Mouse (Mus musculus) spleen, adult 12 weeks (tissue): ENCODE results near the gene Mob4.

Experiments
- DNase-seq: peaks from one replicate; pipeline ENCODE4 v3.0.0; 2022; ENCODE audit warnings: low spot score

The Mob4 gene

DNA sequence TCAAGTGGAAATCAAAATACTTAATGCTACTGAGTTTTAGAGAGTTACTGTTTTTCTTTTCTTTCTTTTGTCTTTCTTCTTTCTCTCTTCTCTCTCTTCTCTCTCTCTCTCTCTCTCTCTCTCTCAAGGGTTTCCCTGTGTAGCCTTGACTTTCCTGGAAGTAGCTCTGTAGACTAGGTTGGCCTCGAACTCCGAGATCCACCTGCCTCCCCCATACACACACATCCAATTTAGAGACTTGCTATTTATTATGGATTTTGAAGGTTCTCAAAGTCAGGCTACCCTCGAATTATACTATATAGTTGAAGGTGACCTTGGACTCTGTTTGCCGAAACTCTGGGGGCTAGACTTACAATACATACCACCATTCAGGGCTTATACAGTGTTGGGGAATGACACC lies 1.3 kb downstream of the Mob4 start:
- DNase-seq = no peak

DNA sequence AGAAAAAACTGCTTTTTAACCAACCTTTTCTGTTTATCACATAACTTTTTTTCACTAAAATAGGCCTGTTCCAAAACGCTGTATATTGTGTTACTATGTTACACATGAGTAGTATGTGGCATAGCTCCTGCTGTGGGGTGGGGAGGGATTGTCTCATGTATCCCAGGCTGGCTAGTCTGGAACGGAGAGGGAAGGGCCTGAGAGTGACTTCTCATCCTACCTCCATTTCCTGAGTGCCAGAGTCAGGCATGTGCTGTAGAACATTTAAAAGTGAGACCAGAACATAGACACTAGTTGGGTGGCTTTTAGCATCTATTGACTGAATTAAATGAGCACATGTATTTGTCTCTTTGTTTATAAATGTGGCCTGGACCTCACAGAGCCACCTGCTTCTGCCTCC lies 2.1 kb downstream of the Mob4 start:
- no peak for DNase-seq

- DNase-seq = no peak
These were observed 3.3 kb downstream of the Mob4 start for GRCm38 (mm10) chr1:55134301-55134700.

GRCm38 (mm10) chr1:55135846-55136245 lies 4.8 kb downstream of the Mob4 start:
- DNase-seq = no peak

DNA sequence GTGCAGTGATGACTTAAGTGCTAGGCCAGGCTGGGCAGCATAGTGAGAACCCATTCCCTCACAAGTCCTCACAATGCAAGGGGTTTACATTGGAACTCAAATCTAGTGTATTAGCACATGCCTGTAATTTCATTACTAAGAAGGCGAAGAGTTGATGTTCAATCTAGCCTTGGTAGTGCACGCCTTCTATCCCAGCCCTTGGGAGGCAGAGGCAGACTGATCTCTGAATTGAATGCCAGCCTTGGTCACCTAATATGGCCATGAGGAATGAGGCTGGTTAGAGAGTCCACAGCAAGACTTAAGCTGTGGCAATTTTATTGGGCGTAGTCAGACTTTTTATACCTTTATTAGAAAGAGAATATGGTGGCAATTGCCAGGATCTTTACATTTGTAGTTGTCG lies 13.3 kb downstream of the Mob4 start:
- DNase-seq = no peak

- DNase-seq = no peak
These were observed 14.5 kb downstream of the Mob4 start for GRCm38 (mm10) chr1:55145556-55145955.

- DNase-seq = no peak
These were observed 26.3 kb downstream of the Mob4 start for GRCm38 (mm10) chr1:55157329-55157728.

GRCm38 (mm10) chr1:55158211-55158610 lies 27.2 kb downstream of the Mob4 start:
- no peak for DNase-seq

DNA sequence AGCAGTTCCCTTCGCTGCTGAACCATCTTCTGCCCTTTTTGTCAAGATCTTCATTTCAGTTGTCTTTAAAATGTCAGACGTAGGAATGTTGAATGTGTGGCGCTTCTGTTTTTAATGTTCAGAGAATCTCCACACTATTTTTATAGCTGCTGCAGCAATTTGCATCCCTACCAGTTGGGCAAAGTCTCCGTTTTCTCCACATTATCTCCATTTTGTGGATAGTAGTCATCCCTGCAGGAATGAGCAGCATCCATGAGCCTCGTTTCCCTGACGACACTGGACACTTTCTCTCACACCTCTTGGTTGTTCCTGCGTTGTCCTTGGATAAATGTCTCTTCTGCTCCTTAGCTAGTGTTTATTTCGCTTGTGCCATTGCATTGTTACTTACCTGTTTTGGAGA lies 27.8 kb downstream of the Mob4 start:
- DNase-seq = no peak

DNA sequence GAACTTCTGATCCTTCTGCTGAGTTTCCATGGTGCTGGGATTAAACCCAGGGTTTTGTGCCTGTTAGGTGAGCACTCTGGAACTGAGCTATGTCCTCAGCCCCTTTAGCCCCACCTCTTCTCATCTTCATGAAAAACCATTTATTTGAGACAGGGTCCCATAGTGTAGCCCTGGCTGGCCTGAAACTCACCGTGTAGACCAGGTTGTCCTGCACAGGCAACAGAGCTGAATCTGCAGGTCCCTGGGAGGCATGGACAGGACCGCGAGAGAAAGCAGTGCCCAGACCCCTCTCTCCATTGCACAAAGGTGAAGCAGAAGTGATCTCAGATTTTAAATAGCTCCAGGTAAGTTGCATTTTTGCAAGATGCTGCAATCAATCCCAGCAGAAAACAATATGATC lies 29.2 kb downstream of the Mob4 start:
- no peak for DNase-seq

DNA sequence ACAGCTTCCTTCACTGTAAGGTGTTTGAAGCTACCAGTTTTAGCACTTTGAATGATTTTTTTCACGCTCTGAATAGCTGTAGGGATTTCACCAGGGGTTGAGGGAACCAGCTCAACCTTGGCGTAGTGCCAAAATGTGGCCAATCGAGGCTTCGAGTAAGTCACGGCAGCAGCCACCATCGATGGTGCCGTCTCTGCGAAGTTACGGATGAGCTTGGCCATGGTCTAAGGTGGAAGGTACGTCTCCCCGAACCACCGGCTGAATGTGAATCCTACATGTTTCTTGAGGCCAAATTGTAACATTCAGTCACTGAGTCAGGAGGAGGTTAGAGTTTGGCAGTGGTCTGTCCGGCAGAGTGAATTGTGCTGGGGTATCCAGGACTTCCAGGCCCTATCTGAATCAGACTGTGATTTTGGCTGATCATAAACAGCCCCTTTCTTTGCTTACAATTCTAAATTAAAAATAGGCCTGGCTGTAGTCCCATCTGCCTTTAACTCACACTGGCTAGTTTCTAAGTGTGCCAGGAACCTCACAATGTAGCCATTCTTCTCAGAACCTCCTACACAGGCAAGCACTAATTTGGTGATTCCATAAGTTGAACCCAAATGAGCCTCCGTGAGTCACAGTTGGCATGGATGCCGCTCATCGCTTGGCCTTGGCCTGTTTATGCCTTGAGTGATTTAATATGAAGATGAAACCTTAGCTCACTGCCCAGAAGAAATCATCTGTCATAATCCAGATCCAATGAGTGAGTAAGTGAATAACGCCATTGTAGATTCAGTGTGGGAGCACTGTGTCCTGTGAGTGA lies 30.0 kb downstream of the Mob4 start:
- no peak for DNase-seq

DNA sequence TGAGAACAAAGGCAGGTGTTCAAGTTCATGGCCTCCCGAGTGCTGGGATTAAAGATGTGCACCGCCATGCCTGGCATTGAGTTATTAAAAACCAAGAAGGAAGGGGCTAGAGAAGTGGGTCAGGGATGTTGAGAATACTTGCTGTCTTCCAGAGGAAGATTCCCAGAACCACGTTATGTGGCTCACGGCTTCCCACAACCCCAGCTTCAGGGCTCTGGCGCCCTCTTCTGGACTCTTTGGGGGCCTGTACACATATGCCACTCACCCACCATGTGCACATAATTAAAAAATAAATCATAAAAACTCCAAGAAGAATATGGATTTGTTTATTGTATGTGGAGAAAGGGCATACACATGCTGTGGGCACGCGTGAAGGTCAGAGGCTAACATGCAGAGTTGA lies 30.9 kb downstream of the Mob4 start:
- peak; percentile 19 for DNase-seq

GRCm38 (mm10) chr1:55162781-55163180 lies 31.8 kb downstream of the Mob4 start:
- DNase-seq = no peak

GRCm38 (mm10) chr1:55164005-55164404 lies 33.0 kb downstream of the Mob4 start:
- DNase-seq = no peak

DNA sequence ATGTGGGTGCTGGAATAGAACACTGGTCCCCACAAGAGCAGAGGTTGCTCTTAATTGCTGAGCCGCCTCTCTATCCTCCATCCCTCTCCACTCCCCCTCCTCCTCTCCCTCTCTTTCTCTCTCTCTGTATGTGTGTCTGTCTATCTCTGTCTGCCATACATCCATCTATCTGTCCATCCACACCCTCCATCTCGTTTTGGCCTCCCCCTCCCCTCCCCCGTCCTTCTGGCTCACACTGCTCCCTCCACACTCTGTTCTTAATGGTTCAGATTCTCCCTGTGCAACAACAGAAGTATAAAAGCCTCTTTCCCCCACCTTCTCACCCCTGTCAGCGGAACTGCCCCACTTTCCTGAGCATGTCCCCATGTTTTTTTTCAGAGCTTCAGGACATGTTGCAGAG lies 36.5 kb downstream of the Mob4 start:
- DNase-seq = no peak

GRCm38 (mm10) chr1:55168591-55168990 lies 37.6 kb downstream of the Mob4 start:
- no peak for DNase-seq

DNA sequence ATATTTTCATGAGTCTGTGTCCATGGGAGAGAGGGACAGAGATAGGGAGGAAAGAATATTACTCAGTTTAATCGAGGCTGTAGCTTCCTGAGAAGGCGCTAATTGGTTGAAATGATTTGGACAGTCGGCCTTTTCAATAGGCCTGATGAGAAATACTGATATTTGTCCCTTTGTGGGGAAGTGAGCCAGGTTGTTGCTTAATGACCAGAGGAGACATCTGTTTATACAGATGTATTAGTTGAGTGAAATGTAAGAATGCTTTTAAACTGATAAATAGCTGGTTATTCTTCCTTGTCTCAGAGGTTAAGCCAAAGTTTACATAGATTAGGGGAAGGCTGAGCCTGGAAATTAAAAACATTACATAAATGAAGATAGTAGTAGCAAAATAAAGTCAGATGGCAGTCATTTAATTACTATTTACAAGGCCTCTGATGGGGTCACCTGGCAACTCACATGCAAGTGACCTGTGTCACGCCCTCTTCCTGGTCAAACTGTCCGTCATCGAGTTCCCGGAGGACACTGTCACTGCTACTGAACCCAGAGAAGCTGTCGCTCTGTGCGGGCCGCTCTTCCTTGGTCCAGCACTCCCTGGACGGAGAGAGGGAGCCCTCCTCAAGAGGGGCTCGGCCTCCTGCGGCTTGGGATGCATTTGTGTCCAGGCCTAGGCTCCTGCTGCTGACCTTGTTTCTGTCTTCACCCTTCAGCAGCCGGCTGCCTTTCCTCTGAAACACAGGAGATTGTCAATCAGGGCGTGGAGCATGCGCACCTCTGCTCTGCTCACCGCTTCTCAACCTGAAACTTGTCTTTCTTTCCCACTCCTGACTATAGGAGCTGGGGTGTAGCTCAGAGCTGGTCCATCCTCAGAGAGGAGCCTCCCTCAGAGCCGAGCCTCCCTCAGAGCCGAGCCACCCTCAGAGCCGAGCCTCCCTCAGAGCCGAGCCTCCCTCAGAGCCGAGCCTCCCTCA lies 40.6 kb downstream of the Mob4 start:
- no peak for DNase-seq

DNA sequence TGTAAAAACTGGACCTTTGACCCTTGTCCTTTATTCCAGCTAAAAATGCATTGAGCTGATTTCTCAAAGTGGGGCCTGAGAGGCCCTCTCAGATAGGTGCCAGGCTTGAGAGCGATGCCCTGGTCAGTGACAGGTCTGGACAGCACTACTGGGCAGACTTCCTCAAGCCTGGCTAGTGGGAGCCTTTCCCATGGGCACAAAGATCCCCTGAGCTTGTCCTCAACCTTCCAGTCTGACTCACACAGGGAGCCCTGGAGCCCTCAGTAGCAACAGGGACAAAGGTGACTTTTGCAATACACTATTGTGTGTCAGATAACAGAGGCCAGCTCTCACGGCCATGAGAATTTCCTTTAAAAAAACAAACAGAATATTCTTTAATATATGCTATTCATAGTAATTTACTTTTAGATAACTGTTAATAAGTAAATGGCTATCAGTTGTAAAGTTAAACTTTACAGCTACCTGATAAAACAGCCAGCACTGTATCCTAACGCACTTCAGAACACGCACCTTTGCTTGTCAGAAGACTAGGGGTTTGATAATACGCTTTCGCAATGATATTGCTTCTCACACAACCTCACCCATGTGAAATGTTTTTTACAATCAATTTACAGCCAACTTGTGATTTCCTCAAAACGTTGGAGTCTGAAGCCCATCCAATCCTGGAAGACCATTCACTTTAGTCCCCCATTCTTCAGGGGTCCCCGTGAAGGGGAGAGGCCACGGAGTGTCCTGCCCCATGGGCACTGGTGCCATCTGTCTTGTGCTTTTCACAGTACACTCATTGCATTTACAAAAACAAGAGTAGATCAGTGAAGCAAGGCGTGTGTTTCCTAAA lies 42.9 kb downstream of the Mob4 start:
- DNase-seq = no peak

DNA sequence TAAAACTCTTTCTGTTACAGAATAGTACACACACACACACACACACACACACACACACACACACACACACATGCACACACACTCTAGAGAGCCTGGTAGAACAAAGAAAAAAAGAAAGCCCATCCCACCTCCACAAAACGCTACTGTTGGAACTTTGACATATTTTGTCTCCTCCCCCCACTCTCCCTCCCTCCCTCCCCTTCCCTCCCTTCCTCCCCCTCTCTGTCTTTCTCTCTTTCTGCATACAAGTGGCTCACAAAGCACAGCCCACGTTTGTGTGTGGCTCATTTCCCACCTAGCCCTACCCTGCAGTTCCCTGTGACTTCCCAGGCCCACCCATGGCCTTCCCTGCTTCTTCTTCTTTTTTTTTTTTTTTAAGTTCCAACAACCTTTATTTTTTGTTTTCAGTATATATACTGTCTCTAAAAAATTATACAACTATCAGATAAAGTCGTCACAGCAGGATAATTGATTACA lies 43.6 kb downstream of the Mob4 start:
- DNase-seq = no peak

GRCm38 (mm10) chr1:55179917-55180566 lies 49.0 kb downstream of the Mob4 start:
- no peak for DNase-seq

DNA sequence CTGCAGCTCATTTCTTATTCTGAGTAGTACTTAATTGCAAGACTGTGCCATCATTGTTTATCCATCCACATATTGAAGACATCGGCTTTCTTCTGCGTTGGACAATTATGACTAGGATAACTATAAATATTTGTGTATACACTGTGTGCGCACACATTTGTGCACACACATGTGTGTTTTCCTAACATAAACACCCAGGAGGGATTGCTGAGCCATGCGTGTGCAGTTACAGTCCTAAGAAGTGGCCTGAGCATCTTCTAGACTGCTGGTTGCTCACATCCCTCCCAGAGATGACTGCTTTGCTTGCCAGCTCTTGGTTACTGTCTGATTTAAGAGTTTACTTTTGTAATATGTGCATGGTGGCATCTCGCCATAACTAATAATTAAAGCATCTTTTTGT lies 51.4 kb downstream of the Mob4 start:
- DNase-seq = no peak

DNA sequence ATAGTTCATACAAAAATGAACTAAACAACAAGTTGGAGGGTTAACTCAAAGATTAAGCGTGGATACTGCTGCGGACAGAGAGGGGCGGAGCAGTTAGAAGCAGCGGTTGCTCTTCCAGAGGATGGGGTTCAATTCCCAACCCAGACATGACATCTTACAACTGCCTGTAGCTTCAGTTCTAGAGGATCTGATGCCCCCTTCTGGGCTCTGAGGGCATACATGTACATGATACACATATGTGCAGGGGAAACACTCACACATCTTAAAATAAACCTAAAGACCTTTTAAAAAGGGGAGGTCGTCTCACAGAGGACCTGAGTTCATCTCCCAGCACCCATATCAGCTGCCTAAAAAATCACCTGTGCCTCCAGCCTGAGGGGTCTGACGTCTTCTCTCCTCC lies 54.7 kb downstream of the Mob4 start:
- no peak for DNase-seq
